Comparison of ENCODE assay signal across 9 mouse cellular contexts in the genomic region with DNA sequence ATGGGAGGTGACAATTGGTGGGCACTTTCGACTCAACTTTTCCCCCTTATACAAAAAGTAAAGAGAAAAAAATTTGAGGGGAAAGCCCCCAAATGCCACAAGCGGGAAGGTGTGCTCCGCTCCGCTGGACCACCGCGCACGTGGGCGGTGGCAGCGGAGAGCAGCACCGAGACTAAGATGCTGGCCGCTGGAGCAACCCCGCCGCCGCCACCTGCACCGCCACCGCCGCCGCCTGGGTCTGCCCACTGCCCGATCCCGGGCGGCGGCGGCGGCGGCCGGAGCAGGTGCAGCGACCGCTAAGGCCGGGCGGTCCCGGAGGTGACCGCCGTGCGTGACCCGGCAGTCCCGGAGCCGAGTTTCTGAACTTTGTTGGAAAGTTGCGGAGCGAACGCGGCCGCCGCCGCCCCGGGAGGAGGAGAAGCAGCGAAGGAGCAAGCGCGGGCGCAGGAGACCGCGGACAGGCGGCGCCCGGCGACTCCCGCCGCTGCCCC. TPM values are rescaled to one million over a fixed set of nuclear protein-coding genes. Genes with fewer than 3 reads are reported as not detected.
DNase-seq lines count a peak whose midpoint lies in the region; ATAC-seq lines count a peak whose summit lies in the region.
"Had no signal": no experiment of that assay in that cellular context is flagged by ENCODE, and none has a peak within 500 bp of the region (broad histone marks: within the 10 kb centered on the region; RNA-seq: fewer than 3 reads in every experiment).

Barhl2 (minus strand) TSS at position 181 of the 491 bp plus-strand sequence.

- 0% methylated on average over 49 of the region's 57 CpGs for WGBS in heart, embryonic 11.5 days (ENCODE audit: insufficient replicate concordance)
- under 1% methylated on average over 52 of the region's 57 CpGs for WGBS in hindbrain, embryonic 13.5 days
- under 1% methylated on average over 48 of the region's 57 CpGs for WGBS in midbrain, embryonic 14.5 days

- no peak for ATAC-seq in heart, embryonic 11.5 days (replicated peaks; ENCODE audit: insufficient number of reproducible peaks, low FRiP score, low TSS enrichment)
- no peak for ATAC-seq in hindbrain, embryonic 13.5 days (ENCODE audit: low FRiP score)
- peak; percentile 18; the same call in 1 of the 2 replicates for ATAC-seq in midbrain, embryonic 14.5 days (ENCODE audit: low FRiP score, low TSS enrichment)

- H3K27ac ChIP-seq in heart, embryonic 11.5 days (ENCODE audit: low read depth, low read length): no peak within 1 kb of the TSS
- no peak within 1 kb of the TSS for H3K27ac ChIP-seq in brown adipose tissue, adult 24 weeks (replicated peaks; ENCODE audit: low read depth, low read length)
- no peak within 1 kb of the TSS; the same call in 1 of the 2 replicates for H3K27ac ChIP-seq in hindbrain, embryonic 13.5 days
- H3K27ac ChIP-seq in midbrain, embryonic 14.5 days (replicated peaks; ENCODE audit: low read depth, low read length): peak within 1 kb of the TSS; percentile 87

- H3K9me3 ChIP-seq in heart, embryonic 11.5 days (replicated peaks; ENCODE audit: control insufficient read depth, low read length): no peaks in the 10 kb centered on the region
- H3K9me3 ChIP-seq in hindbrain, embryonic 13.5 days: no peaks in the 10 kb centered on the region
- H3K9me3 ChIP-seq in midbrain, embryonic 14.5 days (ENCODE audit: control insufficient read depth, low read length): no peaks in the 10 kb centered on the region

- H3K4me2 ChIP-seq in heart, embryonic 11.5 days: peak within 1 kb of the TSS; percentile 93
- peak within 1 kb of the TSS; percentile 65 for H3K4me2 ChIP-seq in hindbrain, embryonic 13.5 days
- peak within 1 kb of the TSS; percentile 71 for H3K4me2 ChIP-seq in midbrain, embryonic 14.5 days (ENCODE audit: low read length)

- intact Hi-C loops in heart, postnatal 25 days (cut with DNase I): loop anchor here (5.0 kb wide), 1 partner anchor 114 kb away; no protein-coding TSS in a partner anchor
- intact Hi-C loops in gastrocnemius, postnatal 36 days (cut with DNase I): loop anchor here (5.0 kb wide), 1 partner anchor 194 kb away; no protein-coding TSS in a partner anchor

- peaks cover 7% of the 10 kb centered on the region for H3K4me1 ChIP-seq in heart, embryonic 11.5 days (ENCODE audit: control insufficient read depth, insufficient read depth, low read length)
- H3K4me1 ChIP-seq in brown adipose tissue, adult 24 weeks (ENCODE audit: control insufficient read depth, insufficient read depth, insufficient read length, low read length): peaks cover 4% of the 10 kb centered on the region
- peaks cover 26% of the 10 kb centered on the region for H3K4me1 ChIP-seq in hindbrain, embryonic 13.5 days (replicated peaks)
- H3K4me1 ChIP-seq in midbrain, embryonic 14.5 days (ENCODE audit: control insufficient read depth, insufficient read depth, low read length): peaks cover 8% of the 10 kb centered on the region; the same call in 1 of the 2 replicates

- peaks cover 90% of the 10 kb centered on the region for H3K27me3 ChIP-seq in heart, embryonic 11.5 days (ENCODE audit: control insufficient read depth, insufficient read depth, low read length)
- peaks cover 93% of the 10 kb centered on the region for H3K27me3 ChIP-seq in hindbrain, embryonic 13.5 days
- peaks cover 81% of the 10 kb centered on the region for H3K27me3 ChIP-seq in midbrain, embryonic 14.5 days (ENCODE audit: control insufficient read depth, insufficient read depth, low read length)
- H3K27me3 ChIP-seq: CH12.LX had no signal

- peak within 1 kb of the TSS; percentile 52 for H3K4me3 ChIP-seq in heart, embryonic 11.5 days (ENCODE audit: low read depth, low read length)
- H3K4me3 ChIP-seq in brown adipose tissue, adult 24 weeks (ENCODE audit: insufficient read depth, low read depth, low read length): peak within 1 kb of the TSS; percentile 40
- H3K4me3 ChIP-seq in hindbrain, embryonic 13.5 days: peak within 1 kb of the TSS; percentile 41
- H3K4me3 ChIP-seq in midbrain, embryonic 14.5 days (replicated peaks; ENCODE audit: low read depth, low read length): peak within 1 kb of the TSS; percentile 50

- no peaks in the 10 kb centered on the region for H3K36me3 ChIP-seq in heart, embryonic 11.5 days (ENCODE audit: control insufficient read depth, insufficient read depth, low read length)
- no peaks in the 10 kb centered on the region for H3K36me3 ChIP-seq in hindbrain, embryonic 13.5 days
- H3K36me3 ChIP-seq in midbrain, embryonic 14.5 days (ENCODE audit: control insufficient read depth, insufficient read depth, low read length): no peaks in the 10 kb centered on the region

- no peak within 1 kb of the TSS for H3K9ac ChIP-seq in heart, embryonic 11.5 days (ENCODE audit: low read depth, low read length)
- peak within 1 kb of the TSS; percentile 46; the same call in 1 of the 2 replicates for H3K9ac ChIP-seq in hindbrain, embryonic 13.5 days
- peak within 1 kb of the TSS; percentile 65 for H3K9ac ChIP-seq in midbrain, embryonic 14.5 days (replicated peaks; ENCODE audit: low read length)

- DNase-seq in heart, postnatal 25 days (ENCODE audit: low spot score): no peak
- no peak for DNase-seq in midbrain, embryonic 14.5 days
- no peak for DNase-seq in layer of hippocampus, adult 9-11 months
- DNase-seq in gastrocnemius, postnatal 36 days: no peak
- DNase-seq in right cerebral cortex, postnatal 36 days (ENCODE audit: low spot score in 2 of 2): no peak

RNA-seq across cellular contexts. Expression of gene Barhl2, which starts in this region (rescaled TPM):
- polyA plus RNA-seq in heart, embryonic 11.5 days (2014; fragmentation: Nextera tagmentation; extraction: Ambion mirVana): not detected in 2 replicates
- not detected for total RNA-seq in heart, postnatal 25 days (2021)
- not detected in 2 replicates for polyA plus RNA-seq in brown adipose tissue, adult 24 weeks (2012; ENCODE audit: insufficient read depth, insufficient read length, missing spikeins)
- 1.6 and 1.9 TPM in 2 replicates for polyA plus RNA-seq in hindbrain, embryonic 13.5 days (2015; fragmentation: Nextera tagmentation; extraction: Ambion mirVana)
- 12.2 and 14.4 TPM in 2 replicates for polyA plus RNA-seq in midbrain, embryonic 14.5 days (2014; fragmentation: Nextera tagmentation; extraction: Ambion mirVana)
- total RNA-seq in gastrocnemius, postnatal 36 days (2021): not detected
- total RNA-seq: CH12.LX had no signal
